Mouse (Mus musculus) lung, postnatal 36 days (tissue): ENCODE results near the gene Tmem79.

Source experiments
- DNase-seq: peaks from one replicate; pipeline ENCODE4 v3.0.0; 2022; ENCODE audit warnings: mixed read lengths

Tmem79 gene

GRCm38 (mm10) chr3:88281141-88281916, 54.6 kb downstream of the Tmem79 start:
- DNase-seq: peak; percentile 89

GRCm38 (mm10) chr3:88280035-88280434, 55.9 kb downstream of the Tmem79 start:
- DNase-seq: no peak
